Mouse (Mus musculus) MEL (cell line): Measurements from ENCODE around the gene Tnni2. TPM values are rescaled to one million over a fixed set of nuclear protein-coding genes. Genes with fewer than 3 reads are reported as not detected.
"Not testable (repeated sequence)": the region's sequence is repeated elsewhere in the genome, so short reads cannot be mapped to it uniquely, and the experiment has no call there.

Experiments used
- DNase-seq: peaks from one replicate; pipeline ENCODE4 v3.0.0; 2011; ENCODE audit warnings: low read depth, low spot score
- H3K27ac ChIP-seq: 2 replicates; pipeline ENCODE4 v1.5.1; 2012; ENCODE audit warnings: low read depth, mild to moderate bottlenecking, control low read depth, low read length, moderate library complexity; ENCODE audit not compliant: control insufficient read depth
- H3K27me3 ChIP-seq, 2 experiments: fragments of 150-350 bp in 1 of 2; sonication (generic) in 1 of 2; 2 replicates each; pipeline ENCODE4 v1.6.1; 2012; ENCODE audit warnings: low read length in 2 of 2, mild to moderate bottlenecking in 2 of 2, improper control_type of control experiment in 1 of 2, moderate library complexity in 1 of 2; ENCODE audit not compliant: insufficient read depth in 2 of 2, control insufficient read depth in 1 of 2
- H3K36me3 ChIP-seq, 2 experiments: 2 replicates each; pipeline ENCODE4 v1.6.1; 2012 to 2014; ENCODE audit warnings: low read length in 2 of 2, improper control_type of control experiment in 1 of 2, inconsistent platforms in 1 of 2, mild to moderate bottlenecking in 1 of 2; ENCODE audit not compliant: insufficient read depth in 2 of 2, control insufficient read depth in 1 of 2
- H3K4me1 ChIP-seq, 2 experiments: fragments of 150-350 bp in 1 of 2; sonication (generic) in 1 of 2; 2 replicates each; pipeline ENCODE4 v1.6.1; 2012; ENCODE audit warnings: low read length in 2 of 2, improper control_type of control experiment in 1 of 2, mild to moderate bottlenecking in 1 of 2; ENCODE audit not compliant: insufficient read depth in 2 of 2, control insufficient read depth in 1 of 2
- H3K4me3 ChIP-seq, 2 experiments: fragments of 150-350 bp in 1 of 2; sonication (generic) in 1 of 2; 2 replicates each; pipeline ENCODE4 v1.5.1; 2012; ENCODE audit warnings: low read depth in 2 of 2, low read length in 2 of 2, mild to moderate bottlenecking in 2 of 2, moderate library complexity in 2 of 2, control low read depth in 1 of 2, improper control_type of control experiment in 1 of 2; ENCODE audit not compliant: control insufficient read depth in 1 of 2, insufficient read depth in 1 of 2
- H3K79me2 ChIP-seq: 2 replicates; pipeline ENCODE4 v1.6.1; 2012; ENCODE audit warnings: mild to moderate bottlenecking, low read length, moderate library complexity; ENCODE audit not compliant: control insufficient read depth, poor library complexity, insufficient read depth
- H3K9ac ChIP-seq: 2 replicates; pipeline ENCODE4 v1.6.1; 2012; ENCODE audit warnings: low read depth, mild to moderate bottlenecking, control low read depth, low read length, moderate library complexity; ENCODE audit not compliant: control insufficient read depth, poor library complexity, severe bottlenecking
- H3K9me3 ChIP-seq: fragments of 150-350 bp; sonication (generic); replicated peaks from 2 replicates; pipeline ENCODE4 v1.6.1; 2012; ENCODE audit warnings: mild to moderate bottlenecking, low read length, improper control_type of control experiment, moderate library complexity; ENCODE audit not compliant: insufficient read depth
- ELF1 ChIP-seq: IDR thresholded peaks from 2 replicates; pipeline ENCODE4 v1.6.1; 2014; ENCODE audit warnings: low read depth, mild to moderate bottlenecking, inconsistent platforms, low read length, improper control_type of control experiment, moderate library complexity
- JUND ChIP-seq: IDR thresholded peaks from 2 replicates; pipeline ENCODE4 v1.6.1; 2011; ENCODE audit warnings: low read depth, mild to moderate bottlenecking, improper control_type of control experiment, low read length
- KAT2A ChIP-seq: conservative IDR thresholded peaks from 2 replicates; pipeline ENCODE4 v1.6.1; 2012; ENCODE audit warnings: low read depth, low read length, improper control_type of control experiment, inconsistent platforms
- MEF2A ChIP-seq: IDR thresholded peaks from 2 replicates; pipeline ENCODE4 v1.6.1; 2014; ENCODE audit warnings: low read depth, mild to moderate bottlenecking, inconsistent platforms, low read length, improper control_type of control experiment; ENCODE audit not compliant: poor library complexity, insufficient replicate concordance, severe bottlenecking; ENCODE audit errors: extremely low read depth
- MYC ChIP-seq: IDR thresholded peaks from 2 replicates; pipeline ENCODE4 v1.6.1; 2011; ENCODE audit warnings: low read depth, mild to moderate bottlenecking, low read length, improper control_type of control experiment, moderate library complexity
- NRF1 ChIP-seq: IDR thresholded peaks from 2 replicates; pipeline ENCODE4 v1.6.1; 2014; ENCODE audit warnings: low read depth, mild to moderate bottlenecking, inconsistent platforms, low read length, improper control_type of control experiment, moderate library complexity; ENCODE audit not compliant: poor library complexity, insufficient read depth, severe bottlenecking
- POLR2A ChIP-seq, 2 experiments: IDR thresholded peaks; 2 replicates each; pipeline ENCODE4 v1.6.1; 2011 to 2012; ENCODE audit warnings: low read length in 2 of 2, mild to moderate bottlenecking in 2 of 2, control low read depth in 1 of 2, improper control_type of control experiment in 1 of 2, low read depth in 1 of 2, moderate library complexity in 1 of 2; ENCODE audit not compliant: control insufficient read depth in 1 of 2, insufficient read depth in 1 of 2, poor library complexity in 1 of 2
- POLR2AphosphoS5 ChIP-seq: IDR thresholded peaks from 2 replicates; pipeline ENCODE4 v1.6.1; 2012; ENCODE audit warnings: low read depth, borderline replicate concordance, mild to moderate bottlenecking, inconsistent platforms, low read length, moderate library complexity, mixed read lengths
- RAD21 ChIP-seq: IDR thresholded peaks from 2 replicates; pipeline ENCODE4 v1.6.1; 2011; ENCODE audit warnings: mild to moderate bottlenecking, low read depth, low read length, improper control_type of control experiment
- RCOR1 ChIP-seq: IDR thresholded peaks from 2 replicates; pipeline ENCODE4 v1.6.1; 2012; ENCODE audit warnings: low read depth, mild to moderate bottlenecking, inconsistent platforms, low read length, improper control_type of control experiment
- SMC3 ChIP-seq: IDR thresholded peaks from 2 replicates; pipeline ENCODE4 v1.6.1; 2011; ENCODE audit warnings: low read depth, low read length, improper control_type of control experiment
- TBP ChIP-seq: IDR thresholded peaks from 2 replicates; pipeline ENCODE4 v1.8.0; 2011; ENCODE audit warnings: low read depth, low read length, improper control_type of control experiment
- USF2 ChIP-seq, 2 experiments: IDR thresholded peaks; 2 replicates each; pipeline ENCODE4 v1.6.1; 2011 to 2012; ENCODE audit warnings: improper control_type of control experiment in 2 of 2, low read length in 2 of 2, borderline replicate concordance in 1 of 2, inconsistent platforms in 1 of 2, low read depth in 1 of 2, mild to moderate bottlenecking in 1 of 2; ENCODE audit not compliant: insufficient read depth in 1 of 2
- ZC3H11A ChIP-seq: IDR thresholded peaks from 2 replicates; pipeline ENCODE4 v1.6.1; 2012; ENCODE audit warnings: low read depth, mild to moderate bottlenecking, inconsistent platforms, low read length, improper control_type of control experiment
- ZKSCAN1 ChIP-seq: IDR thresholded peaks from 2 replicates; pipeline ENCODE4 v1.6.1; 2012; ENCODE audit warnings: low read depth, mild to moderate bottlenecking, inconsistent platforms, low read length, improper control_type of control experiment, moderate library complexity
- ZMIZ1 ChIP-seq: IDR thresholded peaks from 2 replicates; pipeline ENCODE4 v1.6.1; 2012; ENCODE audit warnings: low read depth, mild to moderate bottlenecking, inconsistent platforms, low read length, improper control_type of control experiment, moderate library complexity
- polyA plus RNA-seq, 2 experiments: library from polyadenylated mRNA; stranded (reverse) in 1 of 2; unstranded in 1 of 2; fragments of >175 nt in 1 of 2; fragments of >200 nt in 1 of 2; gene quantifications; 2 replicates each; pipeline versions ENCODE4 v1.2.1 to v1.2.4; 2012; ENCODE audit warnings: low replicate concordance in 2 of 2, low read depth in 1 of 2; ENCODE audit not compliant: insufficient read length in 2 of 2, insufficient read depth in 1 of 2, missing spikeins in 1 of 2
- total RNA-seq: library from RNA; depleted of rRNA; stranded (reverse); fragments of 300-350 nt; gene quantifications from 2 replicates; pipeline ENCODE4 v1.2.3, GENCODE M21; 2012

The Tnni2 gene
- total and polyA plus RNA-seq, 3 experiments, result 0.84 TPM; not detected in 2

DNA sequence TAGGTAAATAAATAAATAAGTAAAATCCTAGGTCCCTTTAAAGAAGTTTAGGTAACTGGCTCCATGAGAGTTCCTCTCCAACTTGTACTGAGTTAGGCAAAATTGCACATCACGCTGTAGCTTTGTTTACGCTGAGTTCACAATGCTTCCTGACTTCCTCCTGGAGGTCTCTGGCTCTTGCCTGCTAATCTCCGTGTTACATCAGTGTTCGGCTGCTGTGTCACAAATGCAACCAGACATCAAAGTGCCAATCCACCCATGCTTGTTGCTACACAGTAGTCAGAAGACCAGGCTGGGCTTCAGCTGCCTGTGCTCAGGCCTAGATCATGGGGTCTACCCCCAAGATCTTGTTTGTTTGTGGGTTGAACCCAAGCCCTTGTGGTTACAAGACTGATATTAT, 38.0 kb upstream of the Tnni2 start (continued):
- TF ChIP-seq ZKSCAN1, result no peak
- TF ChIP-seq, all 39 proteins: peak for 6

DNA sequence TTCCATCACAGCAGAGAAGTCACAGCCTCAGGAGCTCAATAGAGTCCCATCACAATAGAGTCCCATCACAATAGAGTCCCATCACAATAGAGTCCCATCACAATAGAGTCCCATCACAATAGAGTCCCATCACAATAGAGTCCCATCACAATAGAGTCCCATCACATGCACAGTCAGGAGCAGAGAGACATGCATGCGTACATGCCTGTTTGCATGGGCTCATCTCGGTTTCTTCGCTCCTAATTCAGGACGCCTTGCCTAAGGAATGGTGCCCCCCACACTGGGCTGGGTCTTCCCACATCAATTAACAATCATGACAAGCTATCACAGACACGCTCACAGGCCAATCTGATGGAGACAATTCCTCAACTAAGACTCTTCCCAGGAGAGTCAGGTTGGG, 36.5 kb upstream of the Tnni2 start:
- not testable (repeated sequence) for H3K79me2 ChIP-seq, H3K4me3 ChIP-seq, H3K27me3 ChIP-seq, H3K9me3 ChIP-seq, DNase-seq, H3K9ac ChIP-seq, H3K27ac ChIP-seq
- peaks cover 4 to 18% of the 10 kb centered on the region in 2 experiments for H3K4me1 ChIP-seq
- peaks cover 0 to 10% of the 10 kb centered on the region in 2 experiments; a peak in 2 of 4 replicates for H3K36me3 ChIP-seq

- peak; percentile 18 for TF ChIP-seq RAD21
- TF ChIP-seq RCOR1, result no peak
- no peak for TF ChIP-seq MYC
- TF ChIP-seq TBP, result no peak
- no peak for TF ChIP-seq ZMIZ1
- TF ChIP-seq ELF1, result no peak
- TF ChIP-seq SMC3, result peak; percentile 25
- no peak for TF ChIP-seq USF2 (IDR thresholded peaks at IDR 0.05; ENCODE audit: borderline replicate concordance in 1 of 2, insufficient read depth in 1 of 2, low read depth in 1 of 2, low read length in 2 of 2)
- TF ChIP-seq NRF1, result no peak
- TF ChIP-seq ZC3H11A, result peak; percentile 20; the same call in 1 of the 2 replicates
- no peak for TF ChIP-seq JUND
- TF ChIP-seq MEF2A, result no peak
- TF ChIP-seq POLR2AphosphoS5, result no peak
- no peak for TF ChIP-seq KAT2A
- TF ChIP-seq POLR2A (IDR thresholded peaks at IDR 0.05; ENCODE audit: control insufficient read depth in 1 of 2, insufficient read depth in 1 of 2, low read depth in 1 of 2, low read length in 2 of 2, poor library complexity in 1 of 2), result no peak
- TF ChIP-seq, all 39 proteins: peak for 3
- Histone ChIP-seq H3K79me2 (no peaks in the 10 kb centered on the region), H3K36me3 (peaks cover 0 to 7% of the 10 kb centered on the region in 2 experiments; a peak in 2 of 4 replicates), H3K9me3 (no peaks in the 10 kb centered on the region), H3K27ac (no peak overlapping the region), H3K4me1 (peaks cover 4 to 15% of the 10 kb centered on the region in 2 experiments), H3K4me3 (no peak overlapping the region), H3K27me3 (no peaks in the 10 kb centered on the region), H3K9ac (no peak overlapping the region)
- no peak for DNase-seq
Measured at GRCm38 (mm10) chr7:142407935-142408334, 33.7 kb upstream of the Tnni2 start.
